Mouse (Mus musculus): Measurements from ENCODE around the gene Cfi. TPM values are rescaled to one million over a fixed set of nuclear protein-coding genes. Genes with fewer than 3 reads are reported as not detected.

Gene Cfi
- polyA plus RNA-seq, 1 experiment = not detected

DNA sequence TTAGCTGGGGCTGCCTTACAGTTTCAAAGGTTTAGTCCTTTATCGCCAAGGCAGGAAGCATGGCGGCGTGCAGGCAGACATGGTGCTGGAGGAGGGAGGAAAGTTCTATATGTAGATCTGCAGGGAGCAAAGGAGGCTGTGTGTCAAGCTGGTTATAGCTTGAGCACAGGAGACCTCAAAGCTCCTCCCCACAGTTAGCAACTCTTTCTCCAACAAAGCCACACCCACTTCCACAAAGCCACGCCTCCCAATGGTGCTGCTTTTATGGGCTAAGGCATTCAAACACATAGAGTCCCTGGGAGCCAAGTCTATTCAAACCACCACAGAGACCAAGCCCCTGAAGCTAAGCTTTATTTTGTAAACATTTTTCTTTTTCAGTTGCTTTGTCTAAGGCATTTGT, 63.2 kb downstream of the Cfi start:
- Histone ChIP-seq H3K79me2 (ENCODE audit: control insufficient read depth, insufficient read depth) (no peaks in the 10 kb centered on the region), H3K27me3 (ENCODE audit: control insufficient read depth, insufficient read depth, insufficient read length) (no peaks in the 10 kb centered on the region), H3K79me3 (ENCODE audit: low read depth) (no peaks in the 10 kb centered on the region), H3K4me3 (ENCODE audit: insufficient read depth, poor library complexity, severe bottlenecking) (no peak overlapping the region), H3ac (ENCODE audit: control insufficient read depth, insufficient read length, low read depth) (no peak overlapping the region), H3K36me3 (ENCODE audit: control insufficient read depth, insufficient read depth) (no peaks in the 10 kb centered on the region)
- TF ChIP-seq USF1 (IDR thresholded peaks at IDR 0.05; ENCODE audit: low read depth) (no peak), MAX (IDR thresholded peaks at IDR 0.05) (no peak), MYOD1 (IDR thresholded peaks at IDR 0.05; ENCODE audit: control insufficient read depth, insufficient read length, low read depth) (no peak), CEBPB (IDR thresholded peaks at IDR 0.05; ENCODE audit: low read depth) (no peak), CTCF (IDR thresholded peaks at IDR 0.05; ENCODE audit: control insufficient read depth, insufficient read depth, insufficient read length) (no peak), MYOG (IDR thresholded peaks at IDR 0.05; ENCODE audit: control insufficient read depth, extremely low read depth, insufficient read length) (no peak), FOSL1 (IDR thresholded peaks at IDR 0.05; ENCODE audit: insufficient read depth, low read length, poor library complexity, severe bottlenecking) (no peak)

DNA sequence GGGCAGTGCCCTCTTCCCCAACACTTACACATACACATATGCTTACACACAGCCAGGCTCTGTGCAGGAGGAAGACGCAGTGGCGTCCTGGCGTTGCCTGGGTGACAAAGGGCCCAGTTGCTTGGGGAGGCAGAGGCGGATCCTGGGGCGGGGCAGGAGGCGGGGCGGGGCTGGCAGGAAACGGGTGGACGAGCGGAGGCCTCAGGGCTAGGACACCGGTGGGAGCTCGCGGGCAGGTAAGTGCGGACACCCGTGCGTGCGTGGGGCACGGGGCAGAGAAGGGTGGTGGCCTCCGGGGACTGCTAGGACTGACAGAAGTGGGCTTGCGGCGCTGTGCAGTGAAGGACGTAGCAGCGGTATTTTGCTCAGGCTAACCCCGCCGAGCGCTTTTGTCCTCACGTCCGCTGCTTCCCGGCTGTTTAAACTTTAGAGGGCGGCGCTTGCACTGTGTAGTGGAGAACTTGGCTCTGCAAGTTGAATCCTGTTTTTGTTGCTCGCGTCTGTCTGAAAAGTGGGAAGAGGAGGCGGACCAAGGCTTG, 65.7 kb downstream of the Cfi start, which contains the start of gene Casp6:
Casp6 (plus strand) TSS at position 155 of the 539 bp plus-strand sequence.
- peak within 1 kb of the TSS; percentile 72 for H3ac ChIP-seq (ENCODE audit: control insufficient read depth, insufficient read length, low read depth)
- TF ChIP-seq MYOG (IDR thresholded peaks at IDR 0.05; ENCODE audit: control insufficient read depth, extremely low read depth, insufficient read length) (no peak), USF1 (IDR thresholded peaks at IDR 0.05; ENCODE audit: low read depth) (no peak), MAX (IDR thresholded peaks at IDR 0.05) (no peak), CTCF (IDR thresholded peaks at IDR 0.05; ENCODE audit: control insufficient read depth, insufficient read depth, insufficient read length) (no peak), MYOD1 (IDR thresholded peaks at IDR 0.05; ENCODE audit: control insufficient read depth, insufficient read length, low read depth) (no peak), CEBPB (IDR thresholded peaks at IDR 0.05; ENCODE audit: low read depth) (no peak), FOSL1 (IDR thresholded peaks at IDR 0.05; ENCODE audit: insufficient read depth, low read length, poor library complexity, severe bottlenecking) (no peak)
- no peaks in the 10 kb centered on the region for H3K79me2 ChIP-seq (ENCODE audit: control insufficient read depth, insufficient read depth)
- H3K27me3 ChIP-seq (ENCODE audit: control insufficient read depth, insufficient read depth, insufficient read length) = no peaks in the 10 kb centered on the region
- H3K79me3 ChIP-seq (ENCODE audit: low read depth) = no peaks in the 10 kb centered on the region
- H3K4me3 ChIP-seq (ENCODE audit: insufficient read depth, poor library complexity, severe bottlenecking) = peak within 1 kb of the TSS; percentile 50
- H3K36me3 ChIP-seq (ENCODE audit: control insufficient read depth, insufficient read depth) = no peaks in the 10 kb centered on the region

DNA sequence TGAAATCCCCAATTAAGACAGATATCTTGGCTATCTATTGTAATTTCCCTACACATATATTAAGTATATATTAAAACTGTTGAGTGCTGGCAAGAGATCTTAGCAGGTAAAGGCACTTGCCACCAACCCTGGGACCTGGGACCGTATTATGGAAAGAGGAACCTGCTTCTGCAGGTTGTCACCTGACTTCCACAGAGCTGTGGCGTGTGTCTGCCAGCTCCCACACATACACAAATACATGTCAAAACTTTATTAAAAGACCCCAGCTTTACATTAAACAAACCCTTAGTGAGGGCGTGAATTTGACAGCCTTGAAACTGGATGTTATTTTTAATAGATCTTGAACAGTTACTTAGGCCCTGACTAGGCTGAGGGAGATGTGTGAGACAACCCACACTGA, 67.7 kb downstream of the Cfi start:
- Histone ChIP-seq H3K79me2 (ENCODE audit: control insufficient read depth, insufficient read depth) (no peaks in the 10 kb centered on the region), H3K4me3 (ENCODE audit: insufficient read depth, poor library complexity, severe bottlenecking) (no peak overlapping the region), H3K79me3 (ENCODE audit: low read depth) (no peaks in the 10 kb centered on the region), H3K36me3 (ENCODE audit: control insufficient read depth, insufficient read depth) (no peaks in the 10 kb centered on the region), H3ac (ENCODE audit: control insufficient read depth, insufficient read length, low read depth) (no peak overlapping the region), H3K27me3 (ENCODE audit: control insufficient read depth, insufficient read depth, insufficient read length) (no peaks in the 10 kb centered on the region)
- no peak for TF ChIP-seq USF1 (IDR thresholded peaks at IDR 0.05; ENCODE audit: low read depth)
- no peak for TF ChIP-seq CEBPB (IDR thresholded peaks at IDR 0.05; ENCODE audit: low read depth)
- TF ChIP-seq FOSL1 (IDR thresholded peaks at IDR 0.05; ENCODE audit: insufficient read depth, low read length, poor library complexity, severe bottlenecking) = no peak
- TF ChIP-seq MYOG (IDR thresholded peaks at IDR 0.05; ENCODE audit: control insufficient read depth, extremely low read depth, insufficient read length) = no peak
- no peak for TF ChIP-seq MYOD1 (IDR thresholded peaks at IDR 0.05; ENCODE audit: control insufficient read depth, insufficient read length, low read depth)
- TF ChIP-seq MAX (IDR thresholded peaks at IDR 0.05) = no peak

DNA sequence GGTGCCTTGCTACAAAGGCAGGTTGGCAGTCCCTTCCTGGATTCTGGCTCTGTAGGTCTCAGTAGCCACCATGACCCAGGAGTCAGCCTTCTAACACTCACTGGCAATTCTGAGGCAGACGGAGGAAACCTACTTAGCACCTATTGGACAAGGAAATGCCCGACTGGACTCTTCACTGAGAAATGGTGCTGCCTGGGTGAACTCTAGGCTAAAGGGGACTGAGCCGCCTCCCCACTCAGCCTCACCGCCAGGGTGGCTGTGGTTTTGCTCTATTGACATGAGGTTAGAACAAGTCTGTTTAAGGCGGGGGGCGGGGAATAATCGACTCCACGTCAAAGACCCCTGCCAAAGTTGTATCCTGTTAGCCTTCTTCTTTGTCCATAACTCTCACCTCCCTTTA, 68.2 kb downstream of the Cfi start:
- Histone ChIP-seq H3K4me3 (ENCODE audit: insufficient read depth, poor library complexity, severe bottlenecking) (no peak overlapping the region), H3K79me2 (ENCODE audit: control insufficient read depth, insufficient read depth) (no peaks in the 10 kb centered on the region), H3K27me3 (ENCODE audit: control insufficient read depth, insufficient read depth, insufficient read length) (no peaks in the 10 kb centered on the region), H3ac (ENCODE audit: control insufficient read depth, insufficient read length, low read depth) (no peak overlapping the region), H3K36me3 (ENCODE audit: control insufficient read depth, insufficient read depth) (no peaks in the 10 kb centered on the region), H3K79me3 (ENCODE audit: low read depth) (no peaks in the 10 kb centered on the region)
- no peak for TF ChIP-seq CTCF (IDR thresholded peaks at IDR 0.05; ENCODE audit: control insufficient read depth, insufficient read depth, insufficient read length)
- no peak for TF ChIP-seq FOSL1 (IDR thresholded peaks at IDR 0.05; ENCODE audit: insufficient read depth, low read length, poor library complexity, severe bottlenecking)
- no peak for TF ChIP-seq CEBPB (IDR thresholded peaks at IDR 0.05; ENCODE audit: low read depth)
- no peak for TF ChIP-seq MYOG (IDR thresholded peaks at IDR 0.05; ENCODE audit: control insufficient read depth, extremely low read depth, insufficient read length)
- TF ChIP-seq MAX (IDR thresholded peaks at IDR 0.05) = no peak
- TF ChIP-seq USF1 (IDR thresholded peaks at IDR 0.05; ENCODE audit: low read depth) = no peak
- no peak for TF ChIP-seq MYOD1 (IDR thresholded peaks at IDR 0.05; ENCODE audit: control insufficient read depth, insufficient read length, low read depth)

DNA sequence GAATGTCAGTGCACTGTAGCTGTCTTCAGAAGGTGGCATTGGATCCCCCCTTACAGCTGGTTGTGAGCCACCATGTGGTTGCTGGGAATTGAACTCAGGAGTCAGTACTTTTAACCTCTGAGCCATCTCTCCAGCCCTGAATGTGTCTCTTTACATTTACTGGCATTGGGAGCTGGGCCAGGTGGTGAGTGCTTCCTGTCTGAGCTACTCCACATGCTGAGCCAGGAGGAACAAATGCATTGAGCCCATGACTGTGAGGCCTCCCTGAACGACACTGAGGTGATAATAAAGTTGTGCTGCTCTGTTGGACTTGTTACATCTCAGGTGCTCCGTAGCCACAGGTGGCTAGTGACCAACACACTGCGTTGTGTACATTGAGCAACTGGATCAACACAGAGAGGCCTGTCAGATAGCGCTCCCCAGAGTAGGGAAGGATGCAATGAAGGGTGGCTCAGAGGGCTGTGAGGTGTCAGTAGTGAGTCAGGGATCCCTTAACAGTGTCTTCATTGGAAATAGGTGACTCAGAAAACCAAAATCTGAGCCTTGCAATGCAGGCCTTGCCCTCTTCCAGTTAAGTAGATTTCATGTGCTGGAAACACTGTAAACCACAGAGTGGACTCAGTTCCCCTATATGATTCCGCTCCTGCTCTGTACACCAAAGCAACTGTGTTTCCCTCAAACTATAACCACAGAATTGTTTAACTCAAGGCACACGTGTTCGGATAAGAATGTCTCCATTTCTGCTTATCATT, 68.9 kb downstream of the Cfi start:
- H3K79me3 ChIP-seq (ENCODE audit: low read depth) = no peaks in the 10 kb centered on the region
- no peak overlapping the region for H3ac ChIP-seq (ENCODE audit: control insufficient read depth, insufficient read length, low read depth)
- peak; percentile 43 for TF ChIP-seq MYOD1 (IDR thresholded peaks at IDR 0.05; ENCODE audit: control insufficient read depth, insufficient read length, low read depth)
- TF ChIP-seq MAX (IDR thresholded peaks at IDR 0.05) = no peak
- no peak for TF ChIP-seq FOSL1 (IDR thresholded peaks at IDR 0.05; ENCODE audit: insufficient read depth, low read length, poor library complexity, severe bottlenecking)
- peak; percentile 36 for TF ChIP-seq CEBPB (IDR thresholded peaks at IDR 0.05; ENCODE audit: low read depth)
- no peaks in the 10 kb centered on the region for H3K27me3 ChIP-seq (ENCODE audit: control insufficient read depth, insufficient read depth, insufficient read length)
- H3K36me3 ChIP-seq (ENCODE audit: control insufficient read depth, insufficient read depth) = no peaks in the 10 kb centered on the region
- no peak overlapping the region for H3K4me3 ChIP-seq (ENCODE audit: insufficient read depth, poor library complexity, severe bottlenecking)
- no peaks in the 10 kb centered on the region for H3K79me2 ChIP-seq (ENCODE audit: control insufficient read depth, insufficient read depth)

Data from C2C12 (cell line).